Mouse (Mus musculus) heart, postnatal 36 days (tissue): ENCODE measurements at regions not wholly inside any gene's neighbourhood (a gene's known extent, or its start where the extent isn't known, plus 50 kb on each side); places are given as distances from the start of the nearest gene placed in this dataset.

Experiments
- DNase-seq, 2 experiments: peaks; one replicate each; pipeline ENCODE4 v3.0.0; 2021 to 2022
- intact Hi-C: fragments of 180-260 bp; cut with DNase I; formaldehyde crosslinking; loops from one replicate; pipeline ENCODE4 v1.15.1; 2025

- no peak for DNase-seq
- intact Hi-C loops = no loop called here
These were observed 215.5 kb upstream of the Ndst3 start for GRCm38 (mm10) chr3:123905928-123906721.

GRCm38 (mm10) chr3:123918140-123918539, 227.5 kb upstream of the Ndst3 start:
- no peak for DNase-seq
- intact Hi-C loops = no loop called here

GRCm38 (mm10) chr3:123952121-123952520, 261.5 kb upstream of the Ndst3 start:
- no peak for DNase-seq

GRCm38 (mm10) chr3:123967373-123967772, 276.7 kb upstream of the Ndst3 start:
- no peak for DNase-seq
- intact Hi-C loops = no loop called here

More at GRCm38 (mm10) chr3:123952121-123952520, 261.5 kb upstream of the Ndst3 start:
- intact Hi-C loops = no loop called here

- intact Hi-C loops = no loop called here
- no peak for DNase-seq
These were observed 281.7 kb upstream of the Ndst3 start for GRCm38 (mm10) chr3:123972367-123972766.

GRCm38 (mm10) chr3:123973806-123974576, 283.3 kb upstream of the Ndst3 start:
- intact Hi-C loops = no loop called here
- no peak for DNase-seq

GRCm38 (mm10) chr3:123976475-123976874, 285.8 kb upstream of the Ndst3 start:
- no peak for DNase-seq
- intact Hi-C loops = no loop called here

- intact Hi-C loops = no loop called here
- no peak for DNase-seq
These were observed 286.5 kb upstream of the Ndst3 start for GRCm38 (mm10) chr3:123977168-123977567.

GRCm38 (mm10) chr3:123983045-123983444, 292.4 kb upstream of the Ndst3 start:
- intact Hi-C loops = no loop called here
- DNase-seq = no peak

GRCm38 (mm10) chr3:123983530-123983929, 292.9 kb upstream of the Ndst3 start:
- no peak for DNase-seq
- intact Hi-C loops = no loop called here

- DNase-seq = no peak
- intact Hi-C loops = no loop called here
These were observed 293.4 kb upstream of the Ndst3 start for GRCm38 (mm10) chr3:123984028-123984427.

- DNase-seq = no peak
- intact Hi-C loops = no loop called here
These were observed 309.4 kb upstream of the Ndst3 start for GRCm38 (mm10) chr3:123999957-124000616.

- intact Hi-C loops = no loop called here
- DNase-seq = no peak
These were observed 310.2 kb upstream of the Ndst3 start for GRCm38 (mm10) chr3:124000883-124001282.

GRCm38 (mm10) chr3:124011685-124012084, 309.0 kb upstream of the Tram1l1 start:
- intact Hi-C loops = no loop called here
- no peak for DNase-seq

- DNase-seq = no peak
- intact Hi-C loops = loop anchor here (5.0 kb wide), 1 partner anchor 49 kb away; no protein-coding TSS in a partner anchor
These were observed 302.0 kb upstream of the Tram1l1 start for GRCm38 (mm10) chr3:124018618-124019017.

- intact Hi-C loops = no loop called here
- no peak for DNase-seq
These were observed 294.5 kb upstream of the Tram1l1 start for GRCm38 (mm10) chr3:124026188-124026587.

GRCm38 (mm10) chr3:124067061-124067460, 253.6 kb upstream of the Tram1l1 start:
- intact Hi-C loops = loop anchor here (5.0 kb wide), 1 partner anchor 50 kb away; no protein-coding TSS in a partner anchor
- DNase-seq = no peak

- intact Hi-C loops = loop anchor here (5.0 kb wide), 1 partner anchor 50 kb away; no protein-coding TSS in a partner anchor
These were observed 253.1 kb upstream of the Tram1l1 start for GRCm38 (mm10) chr3:124067538-124067937.

GRCm38 (mm10) chr3:124067971-124068370, 252.7 kb upstream of the Tram1l1 start:
- DNase-seq = no peak
- intact Hi-C loops = loop anchor here (5.0 kb wide), 1 partner anchor 51 kb away; no protein-coding TSS in a partner anchor

More at GRCm38 (mm10) chr3:124067538-124067937, 253.1 kb upstream of the Tram1l1 start:
- no peak for DNase-seq

- no peak for DNase-seq
- intact Hi-C loops = loop anchor here (5.0 kb wide), 1 partner anchor 52 kb away; no protein-coding TSS in a partner anchor
These were observed 251.5 kb upstream of the Tram1l1 start for GRCm38 (mm10) chr3:124069182-124069581.
